Mouse (Mus musculus) heart, embryonic 14.5 days (tissue): ENCODE results near the gene Sema3b. TPM values are rescaled to one million over a fixed set of nuclear protein-coding genes. Genes with fewer than 3 reads are reported as not detected.
A peak's percentile ranks its signal among the peaks of the same experiment; 100 is the strongest.

Experiments used
- ATAC-seq: fragments of 200-750 bp; cut with Nextera tagmentation; 2 replicates; pipeline ENCODE4 v1.8.0; 2017; ENCODE audit warnings: low read depth, moderate TSS enrichment; ENCODE audit not compliant: insufficient number of reproducible peaks, insufficient read depth, low FRiP score
- H3K27ac ChIP-seq, 2 experiments: fragments of 200-500 bp in 1 of 2; fragments of 300-500 bp in 1 of 2; sonication (generic) in 1 of 2; replicated peaks in 1 of 2; 2 replicates each; pipeline ENCODE4 v1.5.1; 2012 to 2014; ENCODE audit warnings: low read depth in 2 of 2, low read length in 2 of 2, control low read depth in 1 of 2, mild to moderate bottlenecking in 1 of 2, mixed read lengths in 1 of 2; ENCODE audit not compliant: control insufficient read depth in 1 of 2, insufficient read depth in 1 of 2
- H3K27me3 ChIP-seq: fragments of 300-500 bp; sonication (generic); 2 replicates; pipeline ENCODE4 v1.6.1; 2014; ENCODE audit warnings: mild to moderate bottlenecking, low read length, control low read depth; ENCODE audit not compliant: control insufficient read depth, insufficient read depth
- H3K36me3 ChIP-seq: fragments of 300-500 bp; sonication (generic); 2 replicates; pipeline ENCODE4 v1.6.1; 2014; ENCODE audit warnings: mild to moderate bottlenecking, control low read depth, low read length, mixed read lengths; ENCODE audit not compliant: control insufficient read depth, insufficient read depth
- H3K4me1 ChIP-seq, 2 experiments: fragments of 200-500 bp in 1 of 2; fragments of 300-500 bp in 1 of 2; sonication (generic) in 1 of 2; 2 replicates each; pipeline ENCODE4 v1.6.1; 2012 to 2014; ENCODE audit warnings: low read length in 2 of 2, control low read depth in 1 of 2, mixed read lengths in 1 of 2; ENCODE audit not compliant: control insufficient read depth in 2 of 2, insufficient read depth in 2 of 2
- H3K4me2 ChIP-seq: fragments of 300-500 bp; sonication (generic); 2 replicates; pipeline ENCODE4 v1.6.1; 2014; ENCODE audit warnings: mild to moderate bottlenecking, low read length
- H3K4me3 ChIP-seq, 2 experiments: fragments of 200-500 bp in 1 of 2; fragments of 300-500 bp in 1 of 2; sonication (generic) in 1 of 2; 2 replicates each; pipeline ENCODE4 v1.5.1; 2012 to 2014; ENCODE audit warnings: low read length in 2 of 2, mild to moderate bottlenecking in 2 of 2, control low read depth in 1 of 2, low read depth in 1 of 2, moderate library complexity in 1 of 2; ENCODE audit not compliant: control insufficient read depth in 1 of 2, insufficient read depth in 1 of 2
- H3K9ac ChIP-seq: fragments of 300-500 bp; sonication (generic); 2 replicates; pipeline ENCODE4 v1.6.1; 2014; ENCODE audit warnings: mild to moderate bottlenecking, low read length
- H3K9me3 ChIP-seq: fragments of 300-500 bp; sonication (generic); 2 replicates; pipeline ENCODE4 v1.6.1; 2016; ENCODE audit warnings: low read length, control low read depth; ENCODE audit not compliant: control insufficient read depth
- WGBS: fragments of 180-500 bp; shearing (Covaris S2); extraction: QIAGEN DNeasy Blood & Tissue Kit; methylation state at CpG from one replicate; pipeline ENCODE4 v1.1.7; 2014; 5-methylcytosine and 5-hydroxymethylcytosine counted together
- polyA plus RNA-seq: library from polyadenylated mRNA; unstranded; fragments of >200 nt; fragmentation: Nextera tagmentation; extraction: Ambion mirVana; gene quantifications from 2 replicates; pipeline ENCODE4 v1.2.1, GENCODE M21; 2014

The Sema3b gene
- 6.5 and 7.2 TPM in 2 replicates for polyA plus RNA-seq

GRCm38 (mm10) chr9:107608741-107609432 is at the start of gene Sema3b:
Gene Sema3b (minus strand): TSS chr9:107609229.
- peak within 1 kb of the TSS; percentile 56 to 83; a peak in 3 of 4 replicates for H3K27ac ChIP-seq
- ATAC-seq: peak; percentile 8; the same call in 1 of the 2 replicates
- 0 out of 4 replicates have a peak within 1 kb of the TSS, but pooled peaks of 1 of the 2 experiments have one; percentile 9 for H3K4me3 ChIP-seq
- peak within 1 kb of the TSS; percentile 70 for H3K9ac ChIP-seq
- H3K4me2 ChIP-seq: peak within 1 kb of the TSS; percentile 61
- H3K9me3 ChIP-seq: no peaks in the 10 kb centered on the region
- no peaks in the 10 kb centered on the region for H3K27me3 ChIP-seq
- peaks cover 4% of the 10 kb centered on the region for H3K36me3 ChIP-seq
- WGBS: 50% methylated on average over 11 of the region's 12 CpGs
- H3K4me1 ChIP-seq: peaks cover 52 to 75% of the 10 kb centered on the region in 2 experiments

DNA sequence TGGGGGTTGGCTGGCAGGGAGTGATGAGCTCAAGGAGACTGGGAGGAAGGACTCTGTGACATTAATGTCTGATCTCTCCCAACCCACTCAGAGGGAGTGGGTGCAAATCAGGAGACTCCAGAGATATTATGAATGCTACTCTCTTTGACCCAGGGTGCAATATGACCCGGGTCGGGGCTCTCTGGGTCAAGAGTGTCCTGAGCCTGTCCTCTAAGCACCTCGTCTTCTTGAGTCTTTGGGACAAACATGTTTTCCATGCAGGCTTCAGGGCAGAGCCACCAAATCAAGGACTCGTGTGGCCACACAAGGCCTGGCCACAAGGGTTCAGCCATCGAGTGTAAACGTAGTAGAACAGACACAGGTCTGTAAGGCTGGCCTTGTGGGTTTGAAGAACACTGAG is 49.1 kb upstream of the Sema3b start:
- ATAC-seq: no peak
- Histone ChIP-seq H3K27me3 (no peaks in the 10 kb centered on the region), H3K4me1 (no peaks in the 10 kb centered on the region), H3K9me3 (no peaks in the 10 kb centered on the region), H3K4me2 (no peak overlapping the region), H3K36me3 (no peaks in the 10 kb centered on the region), H3K27ac (no peak overlapping the region), H3K9ac (no peak overlapping the region), H3K4me3 (no peak overlapping the region)
- 86% methylated on average over 6 of the region's 6 CpGs for WGBS

DNA sequence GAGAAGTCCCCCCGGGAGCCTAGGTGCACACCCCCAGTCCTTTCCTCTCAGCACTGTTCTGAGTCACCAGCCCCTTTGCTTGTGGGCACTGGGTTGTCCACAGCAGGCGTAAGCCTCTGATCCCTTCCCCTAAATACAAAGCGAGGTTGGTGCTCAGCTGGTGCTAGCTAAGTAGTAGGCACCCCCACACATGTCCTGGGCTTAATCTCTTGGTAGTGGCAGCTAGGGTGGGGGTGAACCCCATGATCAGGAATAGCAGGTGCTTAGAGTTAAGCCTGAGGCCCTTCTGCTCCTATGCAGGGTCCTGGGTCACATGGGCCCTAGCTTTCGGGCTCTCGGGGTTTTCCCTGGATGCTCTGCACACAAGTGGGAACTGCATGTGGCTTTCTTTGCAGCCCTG is 48.1 kb upstream of the Sema3b start:
- H3K27me3 ChIP-seq: no peaks in the 10 kb centered on the region
- no peaks in the 10 kb centered on the region for H3K9me3 ChIP-seq
- H3K4me3 ChIP-seq: no peak overlapping the region
- H3K27ac ChIP-seq: no peak overlapping the region
- no peaks in the 10 kb centered on the region for H3K36me3 ChIP-seq
- no peak overlapping the region for H3K4me2 ChIP-seq
- H3K9ac ChIP-seq: no peak overlapping the region
- 85% methylated on average over 5 of the region's 5 CpGs for WGBS
- no peak for ATAC-seq
- H3K4me1 ChIP-seq: no peaks in the 10 kb centered on the region

- no peaks in the 10 kb centered on the region for H3K9me3 ChIP-seq
- H3K27me3 ChIP-seq: no peaks in the 10 kb centered on the region
- H3K4me2 ChIP-seq: no peak overlapping the region
- H3K36me3 ChIP-seq: no peaks in the 10 kb centered on the region
- WGBS: 70% methylated on average over 4 of the region's 4 CpGs
- H3K4me1 ChIP-seq: peaks cover 3 to 12% of the 10 kb centered on the region in 2 experiments; a peak in 3 of 4 replicates
- H3K9ac ChIP-seq: no peak overlapping the region
- ATAC-seq: no peak
- no peak overlapping the region for H3K4me3 ChIP-seq
- H3K27ac ChIP-seq: no peak overlapping the region
These were observed 45.6 kb upstream of the Sema3b start for GRCm38 (mm10) chr9:107654585-107654984.

GRCm38 (mm10) chr9:107653474-107653873 is 44.4 kb upstream of the Sema3b start:
- no peak overlapping the region for H3K4me2 ChIP-seq
- H3K4me1 ChIP-seq: peaks cover 3 to 12% of the 10 kb centered on the region in 2 experiments; a peak in 3 of 4 replicates
- no peak overlapping the region for H3K9ac ChIP-seq
- no peak for ATAC-seq
- H3K4me3 ChIP-seq: no peak overlapping the region
- H3K9me3 ChIP-seq: no peaks in the 10 kb centered on the region
- 77% methylated on average over 2 of the region's 2 CpGs for WGBS
- no peaks in the 10 kb centered on the region for H3K36me3 ChIP-seq
- H3K27ac ChIP-seq: no peak overlapping the region
- no peaks in the 10 kb centered on the region for H3K27me3 ChIP-seq

GRCm38 (mm10) chr9:107650708-107651481 is 41.9 kb upstream of the Sema3b start:
- WGBS: 31% methylated on average over 12 of the region's 12 CpGs
- no peaks in the 10 kb centered on the region for H3K36me3 ChIP-seq
- H3K27ac ChIP-seq: no peak overlapping the region
- H3K4me3 ChIP-seq: no peak overlapping the region
- no peaks in the 10 kb centered on the region for H3K27me3 ChIP-seq
- 0 out of 2 replicates have a peak overlapping the region, but pooled peaks have one; percentile 16 for H3K9ac ChIP-seq
- H3K9me3 ChIP-seq: no peaks in the 10 kb centered on the region
- no peak for ATAC-seq
- H3K4me2 ChIP-seq: no peak overlapping the region
- H3K4me1 ChIP-seq: peaks cover 3 to 12% of the 10 kb centered on the region in 2 experiments; a peak in 3 of 4 replicates

- Histone ChIP-seq H3K9me3 (no peaks in the 10 kb centered on the region), H3K27me3 (no peaks in the 10 kb centered on the region), H3K4me2 (no peak overlapping the region), H3K4me1 (peaks cover 3 to 12% of the 10 kb centered on the region in 2 experiments; a peak in 3 of 4 replicates), H3K27ac (no peak overlapping the region), H3K36me3 (no peaks in the 10 kb centered on the region), H3K4me3 (no peak overlapping the region), H3K9ac (no peak overlapping the region)
- WGBS: 65% methylated on average over 7 of the region's 7 CpGs
- no peak for ATAC-seq
These were observed 41.2 kb upstream of the Sema3b start for GRCm38 (mm10) chr9:107650225-107650624.
